Mouse (Mus musculus) CD4-positive naive resting alpha-beta T cell, adult 76 days (primary cell): ENCODE data around the gene Zbbx. TPM values are rescaled to one million over a fixed set of nuclear protein-coding genes. Genes with fewer than 3 reads are reported as not detected.

Source experiments
- total RNA-seq: library from RNA; stranded (reverse); gene quantifications from one replicate; pipeline ENCODE4 v1.2.4, GENCODE M21; 2023

The Zbbx gene
- total RNA-seq, result not detected

GRCm38 (mm10) chr3:75164838-75165496, at the start of gene Zbbx:
Zbbx (minus strand) TSS chr3:75165034.

Other genes starting within 250 kb of the Zbbx start
- gene Serpini2, start 105.0 kb upstream of the Zbbx start, total RNA-seq, result not detected